Mouse (Mus musculus) hindbrain, embryonic 12.5 days (tissue): ENCODE measurements at regions not wholly inside any gene's neighbourhood (a gene's known extent, or its start where the extent isn't known, plus 50 kb on each side); places are given as distances from the start of the nearest gene placed in this dataset.
A peak's percentile ranks its signal among the peaks of the same experiment; 100 is the strongest.
"Not testable (repeated sequence)": the region's sequence is repeated elsewhere in the genome, so short reads cannot be mapped to it uniquely, and the experiment has no call there.

ENCODE experiments used
- ATAC-seq: fragments of 200-750 bp; cut with Nextera tagmentation; 2 replicates; pipeline ENCODE4 v1.8.0; 2017; ENCODE audit warnings: moderate TSS enrichment; ENCODE audit not compliant: low FRiP score
- H3K27ac ChIP-seq: fragments of 300-500 bp; sonication (generic); 2 replicates; pipeline ENCODE4 v1.5.1; 2016; ENCODE audit warnings: mild to moderate bottlenecking
- H3K27me3 ChIP-seq: fragments of 300-500 bp; sonication (generic); 2 replicates; pipeline ENCODE4 v1.6.1; 2016; ENCODE audit warnings: mild to moderate bottlenecking
- H3K36me3 ChIP-seq: fragments of 300-500 bp; sonication (generic); 2 replicates; pipeline ENCODE4 v1.6.1; 2016; ENCODE audit warnings: mild to moderate bottlenecking
- H3K4me1 ChIP-seq: fragments of 300-500 bp; sonication (generic); 2 replicates; pipeline ENCODE4 v1.6.1; 2016
- H3K4me2 ChIP-seq: fragments of 300-500 bp; sonication (generic); replicated peaks from 2 replicates; pipeline ENCODE4 v1.6.1; 2016; ENCODE audit warnings: mild to moderate bottlenecking
- H3K4me3 ChIP-seq: fragments of 300-500 bp; sonication (generic); 2 replicates; pipeline ENCODE4 v1.5.1; 2016; ENCODE audit warnings: mild to moderate bottlenecking
- H3K9ac ChIP-seq: fragments of 300-500 bp; sonication (generic); 2 replicates; pipeline ENCODE4 v1.6.1; 2016; ENCODE audit warnings: mild to moderate bottlenecking, moderate library complexity
- H3K9me3 ChIP-seq: fragments of 300-500 bp; sonication (generic); replicated peaks from 2 replicates; pipeline ENCODE4 v1.6.1; 2016; ENCODE audit warnings: mild to moderate bottlenecking
- WGBS: fragments of 180-500 bp; shearing (Covaris S2); methylation state at CpG from one replicate; pipeline ENCODE4 v1.1.7; 2016; 5-methylcytosine and 5-hydroxymethylcytosine counted together

- H3K4me2 ChIP-seq, H3K36me3 ChIP-seq, ATAC-seq, H3K9ac ChIP-seq, H3K27ac ChIP-seq, H3K27me3 ChIP-seq, H3K4me1 ChIP-seq, H3K4me3 ChIP-seq, H3K9me3 ChIP-seq: not testable (repeated sequence)
Observed at GRCm38 (mm10) chr13:50754911-50755310, 56.8 kb downstream of the Gm8765 start.

GRCm38 (mm10) chr13:50756334-50756733 lies 58.2 kb downstream of the Gm8765 start:
- not testable (repeated sequence) for H3K36me3 ChIP-seq, H3K4me2 ChIP-seq, H3K4me1 ChIP-seq, H3K9ac ChIP-seq, H3K4me3 ChIP-seq, H3K9me3 ChIP-seq, H3K27me3 ChIP-seq, H3K27ac ChIP-seq, ATAC-seq
- 75% methylated on average over 1 of the region's 1 CpGs for WGBS

- Histone ChIP-seq H3K36me3 (no peaks in the 10 kb centered on the region), H3K9ac (no peak overlapping the region), H3K9me3 (no peaks in the 10 kb centered on the region), H3K27me3 (no peaks in the 10 kb centered on the region), H3K4me2 (no peak overlapping the region), H3K4me3 (no peak overlapping the region), H3K27ac (no peak overlapping the region), H3K4me1 (no peaks in the 10 kb centered on the region)
- 73% methylated on average over 2 of the region's 2 CpGs for WGBS
- no peak for ATAC-seq
Observed at GRCm38 (mm10) chr13:50764618-50765017, 66.5 kb downstream of the Gm8765 start.

GRCm38 (mm10) chr13:50780036-50780435 lies 81.9 kb downstream of the Gm8765 start:
- not testable (repeated sequence) for H3K27me3 ChIP-seq, H3K27ac ChIP-seq, H3K9ac ChIP-seq, H3K36me3 ChIP-seq, H3K9me3 ChIP-seq, H3K4me2 ChIP-seq, H3K4me3 ChIP-seq, ATAC-seq, H3K4me1 ChIP-seq

- H3K27me3 ChIP-seq, H3K9ac ChIP-seq, H3K9me3 ChIP-seq, H3K4me3 ChIP-seq, H3K4me1 ChIP-seq, H3K4me2 ChIP-seq, H3K36me3 ChIP-seq, H3K27ac ChIP-seq: not testable (repeated sequence)
- 0 out of 2 replicates have a peak, but pooled peaks have one; percentile 67 for ATAC-seq
- 34% methylated on average over 4 of the region's 5 CpGs for WGBS
Observed at GRCm38 (mm10) chr13:50829879-50830550, 131.9 kb downstream of the Gm8765 start.
